Mouse (Mus musculus) cerebellum, adult 2 months (tissue): ENCODE measurements at regions not wholly inside any gene's neighbourhood (a gene's known extent, or its start where the extent isn't known, plus 50 kb on each side); places are given as distances from the start of the nearest gene placed in this dataset.

Experiments used
- CTCF ChIP-seq: fragments of 200-500 bp; IDR thresholded peaks from 2 replicates; pipeline ENCODE4 v1.5.1; 2011; ENCODE audit warnings: low read depth, mild to moderate bottlenecking, control low read depth, low read length, moderate library complexity, borderline replicate concordance; ENCODE audit not compliant: insufficient read depth
- POLR2A ChIP-seq: fragments of 200-500 bp; IDR thresholded peaks from 2 replicates; pipeline ENCODE4 v1.6.1; 2011; ENCODE audit warnings: low read length, control low read depth, borderline replicate concordance; ENCODE audit not compliant: insufficient read depth

- no peak for TF ChIP-seq POLR2A
- no peak for TF ChIP-seq CTCF
These were observed 764.9 kb upstream of the Arrdc4 start for GRCm38 (mm10) chr7:69513966-69514365.
